Mouse (Mus musculus): ENCODE measurements around the gene Cdc73.
"Not testable (repeated sequence)": the region's sequence is repeated elsewhere in the genome, so short reads cannot be mapped to it uniquely, and the experiment has no call there.

Gene Cdc73

GRCm38 (mm10) chr1:143702741-143703262, at the start of gene Cdc73:
Cdc73 (minus strand) TSS chr1:143702893.
- peak; percentile 88 for DNase-seq

DNA sequence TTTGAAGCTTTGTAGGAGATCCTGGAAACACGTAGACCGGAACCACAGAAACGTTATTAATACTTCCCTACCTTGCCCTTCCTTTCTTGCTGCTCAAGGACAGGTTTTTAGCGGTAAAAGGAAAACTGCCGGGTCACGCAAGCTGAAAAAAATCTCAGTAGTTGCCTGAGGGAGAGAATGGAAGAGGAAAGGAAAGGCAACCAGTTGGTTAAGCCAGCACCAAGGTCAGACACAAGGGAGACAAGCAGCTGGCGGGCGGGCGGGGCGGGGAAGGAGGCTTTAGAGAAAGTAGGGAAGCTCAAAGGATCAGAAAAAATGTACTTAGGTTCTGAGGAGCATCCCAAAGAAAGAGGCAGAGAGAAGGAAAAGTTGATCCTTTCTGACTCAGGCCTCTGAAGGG, 43.2 kb upstream of the Cdc73 start:
- DNase-seq, result no peak

DNA sequence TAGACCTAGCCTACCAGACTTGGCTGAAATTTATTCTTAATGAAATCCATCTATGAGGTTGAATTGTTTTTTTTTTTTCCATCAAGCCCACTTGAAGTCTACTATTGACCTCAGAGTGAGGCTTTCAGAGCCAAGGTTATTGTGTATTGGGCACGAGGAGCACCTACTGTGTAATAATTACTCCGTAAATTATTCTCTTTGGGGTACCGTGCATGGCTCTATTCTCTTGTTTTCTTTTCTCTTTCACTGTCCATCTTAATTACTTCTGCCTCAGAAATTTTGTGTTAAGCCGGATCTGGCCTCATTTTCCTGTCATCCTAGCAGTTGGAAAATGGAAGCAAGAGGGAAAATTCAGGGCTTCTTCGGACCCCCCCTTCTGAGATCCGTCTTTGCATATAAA, 39.5 kb upstream of the Cdc73 start:
- no peak for DNase-seq

DNA sequence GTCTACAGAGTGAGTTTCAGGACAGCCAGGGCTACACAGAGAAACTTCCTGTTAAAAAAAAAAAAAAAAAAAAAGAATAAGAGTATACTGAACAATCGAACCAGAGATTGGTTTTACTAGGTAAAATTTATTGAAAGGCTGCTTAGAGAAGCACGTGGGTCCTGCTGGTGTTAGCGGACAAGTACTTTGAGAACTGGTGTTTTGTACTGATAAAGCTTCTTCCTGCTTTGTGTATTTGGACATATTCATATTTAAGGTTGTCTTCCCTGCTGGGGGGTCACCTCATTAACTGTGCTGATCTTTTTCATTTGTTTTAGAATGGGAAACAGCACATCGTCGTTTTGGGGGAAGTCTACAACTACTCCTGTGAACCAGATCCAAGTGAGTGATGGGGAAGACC, 38.6 kb upstream of the Cdc73 start:
- no peak for DNase-seq

- peak; percentile 19 for DNase-seq
Measured at GRCm38 (mm10) chr1:143740581-143740980, 37.9 kb upstream of the Cdc73 start.

DNA sequence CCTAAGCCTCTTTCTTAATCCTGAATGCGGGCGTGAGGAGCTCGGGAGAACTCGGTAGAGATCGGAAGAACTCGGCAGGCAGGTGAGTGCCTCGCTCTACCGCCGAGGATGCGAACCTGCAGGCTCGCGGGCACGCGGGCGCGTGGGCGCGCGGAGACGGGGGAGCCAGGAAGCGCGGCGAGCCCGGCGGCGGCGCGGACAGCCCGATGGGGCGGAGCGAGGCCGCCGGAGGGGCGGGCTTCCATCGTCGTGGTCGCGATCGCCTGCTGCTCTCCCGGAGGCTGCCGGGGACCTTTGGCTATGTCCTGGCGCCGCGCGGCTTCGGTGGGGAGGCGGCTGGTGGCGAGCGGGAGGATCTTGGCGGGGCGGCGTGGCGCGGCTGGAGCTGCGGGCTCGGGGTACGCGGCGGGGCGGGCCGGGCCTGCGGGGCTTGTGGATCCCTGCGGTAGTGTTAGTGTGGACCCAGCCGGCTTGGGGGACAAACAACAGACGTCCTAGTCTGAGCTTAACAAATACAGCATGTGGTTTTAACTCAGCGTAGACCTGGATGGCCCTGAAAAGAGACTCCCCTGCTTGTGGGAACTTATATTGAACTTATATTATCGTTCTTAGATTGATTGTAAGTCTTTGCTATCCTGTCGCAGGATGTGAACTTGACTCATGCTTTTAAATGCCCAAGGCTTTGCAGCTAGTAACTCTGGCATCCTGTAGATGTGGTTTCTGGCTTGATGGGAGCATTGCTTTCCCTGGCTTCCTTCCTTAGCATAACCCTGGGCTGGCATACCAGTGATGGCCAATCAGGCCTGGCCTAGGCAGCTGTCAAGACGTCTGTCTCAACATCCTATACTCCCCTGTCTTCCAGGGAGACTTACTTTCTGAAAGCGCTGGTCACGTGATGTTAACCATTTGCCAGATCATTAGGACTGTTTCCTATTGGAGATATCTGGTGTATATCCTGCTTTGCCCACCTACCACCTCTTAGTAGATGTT, 37.0 kb upstream of the Cdc73 start:
- peak; percentile 95 for DNase-seq

GRCm38 (mm10) chr1:143738811-143739210, 36.1 kb upstream of the Cdc73 start:
- no peak for DNase-seq

- no peak for DNase-seq
Measured at GRCm38 (mm10) chr1:143733914-143734410, 31.3 kb upstream of the Cdc73 start.

DNA sequence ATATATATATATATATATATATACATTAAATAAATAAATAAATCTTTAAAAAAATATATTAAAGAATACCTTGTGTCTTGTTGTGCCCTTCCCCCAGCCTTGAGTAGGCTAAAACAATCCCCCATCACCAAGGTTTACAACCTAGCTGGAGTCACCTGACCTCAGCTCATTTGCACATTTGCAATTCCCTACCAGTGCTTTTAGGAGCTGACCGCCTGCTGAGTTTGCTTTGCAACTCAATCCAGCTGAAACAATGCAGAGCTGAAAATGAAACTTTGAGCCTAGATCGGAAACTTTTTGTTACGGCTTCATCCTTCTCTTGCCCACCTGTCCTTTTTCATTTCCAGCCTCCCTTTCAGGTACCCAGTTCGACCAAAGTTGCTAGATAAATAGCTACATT, 29.0 kb upstream of the Cdc73 start:
- DNase-seq, result no peak

- no peak for DNase-seq
Measured at GRCm38 (mm10) chr1:143730899-143731298, 28.2 kb upstream of the Cdc73 start.

DNA sequence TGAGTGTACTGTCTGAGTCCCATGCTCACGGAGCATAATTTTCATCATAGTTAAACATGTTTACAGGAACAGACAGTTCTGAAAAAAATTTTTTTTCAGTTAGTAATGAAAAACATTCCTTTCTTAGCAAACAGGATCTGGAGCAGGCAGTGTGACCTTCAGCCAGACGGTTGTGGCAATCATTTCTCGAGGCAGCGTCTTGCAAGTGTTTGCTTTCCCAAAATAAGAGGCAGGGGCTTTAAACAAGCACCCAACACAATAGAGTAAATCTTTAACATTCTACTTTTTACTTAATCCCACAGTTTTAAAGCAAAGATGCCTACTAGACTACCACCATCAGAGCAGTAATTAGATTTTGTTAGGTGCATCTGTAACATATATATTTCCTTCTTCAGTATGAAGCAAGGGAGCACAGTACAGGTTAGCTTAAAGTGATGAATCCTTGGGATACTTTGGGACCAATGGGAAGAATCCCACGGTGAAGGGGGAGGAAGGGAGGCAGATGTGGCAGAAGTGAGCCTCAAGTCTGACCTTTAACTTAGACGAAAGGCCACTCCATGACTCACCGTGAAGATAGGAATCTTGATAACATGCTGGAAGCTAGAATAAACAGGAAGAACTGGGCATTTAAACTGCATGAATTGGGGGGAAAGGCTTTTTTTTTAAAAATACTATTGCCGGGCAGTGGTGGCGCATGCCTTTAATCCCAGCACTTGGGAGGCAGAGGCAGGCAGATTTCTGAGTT, 25.2 kb upstream of the Cdc73 start:
- no peak for DNase-seq

- no peak for DNase-seq
Measured at GRCm38 (mm10) chr1:143724456-143725064, 21.9 kb upstream of the Cdc73 start.

DNA sequence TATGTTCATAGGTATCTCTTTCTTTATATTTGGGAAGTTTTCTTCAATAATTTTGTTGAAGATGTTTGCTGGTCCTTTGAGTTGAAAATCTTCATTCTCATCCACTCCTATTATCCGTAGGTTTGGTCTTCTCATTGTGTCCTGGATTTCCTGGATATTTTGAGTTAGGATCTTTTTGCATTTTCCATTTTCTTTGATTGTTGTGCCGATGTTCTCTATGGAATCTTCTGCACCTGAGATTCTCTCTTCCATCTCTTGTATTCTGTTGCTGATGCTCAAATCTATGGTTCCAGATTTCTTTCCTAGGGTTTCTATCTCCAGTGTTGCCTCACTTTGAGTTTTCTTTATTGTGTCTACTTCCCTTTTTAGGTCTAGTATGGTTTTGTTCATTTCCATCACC, 13.3 kb upstream of the Cdc73 start, which contains the start of gene Glrx2:
Glrx2 (plus strand) TSS at position 301 of the 400 bp plus-strand sequence.
- DNase-seq, result not testable (repeated sequence)

DNA sequence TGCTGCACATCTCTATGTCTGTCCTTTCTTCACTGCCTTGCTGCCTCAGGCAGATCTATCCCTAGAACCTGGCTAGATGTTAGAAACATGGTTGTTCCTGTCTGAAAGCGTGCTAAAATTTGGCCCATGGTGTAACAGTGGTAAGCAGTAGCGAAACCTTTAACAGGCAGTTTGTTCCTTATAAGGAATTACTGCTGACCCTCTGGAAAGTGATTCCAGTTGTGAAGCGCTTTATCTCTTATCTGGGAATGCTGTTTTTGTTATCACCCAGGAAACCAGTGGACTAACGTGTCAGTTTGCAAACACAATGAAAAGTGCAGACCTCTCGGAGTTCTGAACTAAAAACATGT, 7.9 kb upstream of the Cdc73 start:
- no peak for DNase-seq

GRCm38 (mm10) chr1:143709966-143710626, 7.4 kb upstream of the Cdc73 start:
- no peak for DNase-seq

DNA sequence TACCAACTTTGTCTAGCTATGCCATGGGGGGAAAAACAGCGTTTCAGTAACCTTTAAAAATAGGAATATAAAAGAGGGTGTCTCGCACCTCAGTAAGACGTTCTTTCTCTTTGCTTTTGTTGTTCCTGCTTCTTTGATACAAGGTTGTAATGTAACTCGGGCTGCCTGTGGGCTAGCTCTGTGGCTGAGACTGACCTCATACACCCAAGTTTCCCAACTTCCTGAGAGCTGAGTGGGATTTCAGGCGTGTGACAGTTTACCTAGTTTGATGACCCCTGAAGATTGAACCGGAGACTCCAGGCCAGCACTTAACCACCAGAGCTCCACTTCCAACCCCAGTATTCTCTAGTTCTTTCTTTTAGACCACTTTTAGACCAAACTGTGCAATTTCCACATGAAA, 5.7 kb upstream of the Cdc73 start:
- no peak for DNase-seq

DNA sequence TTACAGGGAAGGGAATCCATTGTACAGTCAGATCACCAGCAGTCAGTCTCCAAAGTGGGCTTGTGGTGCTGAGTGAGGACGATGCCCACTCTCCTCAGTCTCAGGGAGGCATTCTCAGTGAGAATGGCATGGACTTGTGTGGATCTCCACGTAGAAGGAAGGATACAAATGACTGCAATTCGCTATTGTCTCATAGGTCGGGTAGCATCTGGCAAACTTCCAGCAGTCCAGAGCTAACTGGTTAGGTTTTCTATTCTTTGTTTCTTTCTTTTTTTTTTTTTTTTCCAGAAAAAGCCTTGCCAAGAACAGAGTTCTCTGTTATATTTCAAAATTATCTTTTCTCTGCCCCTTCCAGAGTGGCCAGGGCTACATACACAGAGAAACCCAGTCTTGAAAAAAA, 4.3 kb upstream of the Cdc73 start:
- no peak for DNase-seq

- DNase-seq, result no peak
Measured at GRCm38 (mm10) chr1:143702141-143702740, 452 bp downstream of the Cdc73 start.

DNA sequence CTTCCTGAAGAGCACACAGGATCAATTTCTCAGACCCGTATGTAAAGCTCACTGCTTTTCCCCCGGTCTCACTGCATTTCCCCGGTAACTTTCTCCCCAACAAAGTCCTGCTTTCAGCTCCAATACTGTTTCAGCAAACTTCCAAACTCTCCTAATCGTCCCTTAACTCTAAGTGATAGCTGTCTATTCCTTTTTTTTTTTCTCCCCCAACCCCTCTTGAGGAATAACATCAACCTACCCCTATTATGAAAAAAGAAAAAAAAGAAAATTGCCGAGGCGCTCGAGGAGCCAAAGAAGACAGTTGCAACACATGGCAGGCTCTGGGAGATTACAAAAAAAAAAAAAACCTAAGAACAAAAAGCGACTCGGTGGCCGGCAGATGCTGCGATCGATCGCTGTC, 957 bp downstream of the Cdc73 start:
- no peak for DNase-seq

GRCm38 (mm10) chr1:143684849-143685248, 17.8 kb downstream of the Cdc73 start:
- no peak for DNase-seq

GRCm38 (mm10) chr1:143681108-143681507, 21.6 kb downstream of the Cdc73 start:
- peak; percentile 77 for DNase-seq

GRCm38 (mm10) chr1:143675734-143676361, 26.8 kb downstream of the Cdc73 start:
- DNase-seq, result no peak

Measured in cerebellum, adult 8-10 months (tissue).